Mouse (Mus musculus) retina, postnatal 1 day (tissue): Measurements from ENCODE around the gene Pacs2.

Experiments
- DNase-seq: peaks from one replicate; pipeline ENCODE4 v3.0.0-alpha.2; 2012

Pacs2 gene

DNA sequence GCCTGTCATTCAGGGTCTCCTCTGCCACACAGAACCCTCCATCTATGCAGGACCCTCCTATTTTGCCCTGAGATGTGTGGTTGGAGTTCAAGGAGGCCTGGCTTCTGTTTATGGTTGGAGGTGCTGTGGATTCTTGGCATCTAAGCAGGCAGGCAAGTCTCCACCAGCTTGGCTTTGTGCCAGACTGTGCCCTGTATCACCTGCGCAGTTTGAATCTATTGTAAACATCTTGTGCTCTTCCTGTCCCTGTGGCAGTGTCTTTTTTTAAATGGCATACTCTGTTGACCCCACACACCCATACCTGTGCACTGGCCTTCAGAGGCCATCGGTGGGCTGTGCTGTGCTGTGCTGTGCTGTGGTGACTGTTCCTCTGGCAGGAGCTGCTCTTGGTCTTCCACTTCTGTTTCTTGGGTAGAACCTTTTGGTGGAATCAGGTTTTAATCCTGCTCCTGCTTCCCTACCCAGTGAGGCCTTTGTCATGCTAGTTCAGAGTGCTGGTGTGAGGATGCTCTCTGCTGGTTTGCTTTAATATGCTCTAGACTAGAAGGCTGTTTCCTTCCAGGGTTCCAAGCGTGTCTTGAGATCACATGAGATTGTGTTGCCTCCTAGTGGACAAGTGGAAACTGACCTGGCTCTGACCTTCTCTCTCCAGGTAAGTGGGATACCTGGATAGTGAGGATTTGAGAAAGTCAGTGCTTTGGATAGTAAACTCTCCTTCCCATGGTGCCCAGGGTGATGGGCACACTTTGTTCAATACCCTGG is 30.8 kb downstream of the Pacs2 start:
- DNase-seq, result peak; percentile 43

GRCm38 (mm10) chr12:113046861-113047260 is 32.6 kb downstream of the Pacs2 start:
- no peak for DNase-seq

DNA sequence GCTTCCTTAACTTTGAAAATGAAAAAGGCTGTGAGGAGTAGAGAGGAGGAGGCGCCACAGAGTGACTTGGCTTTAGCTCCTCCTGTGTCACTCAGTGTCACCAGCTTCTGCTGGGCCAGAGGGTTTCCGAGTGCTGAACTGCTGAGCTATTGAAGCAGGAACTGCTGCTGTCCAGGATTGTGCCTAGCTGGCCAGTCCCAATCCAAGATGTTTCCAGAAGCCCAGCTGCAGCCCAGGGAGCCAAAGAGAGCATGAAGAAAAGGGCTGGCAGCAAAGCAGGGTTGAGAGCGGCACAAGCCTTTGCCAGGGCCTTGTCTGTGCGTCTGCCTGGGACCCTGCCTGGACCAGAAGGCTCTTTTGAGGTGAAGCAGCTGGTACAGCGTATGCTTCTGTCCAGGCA is 33.8 kb downstream of the Pacs2 start:
- DNase-seq, result no peak

DNA sequence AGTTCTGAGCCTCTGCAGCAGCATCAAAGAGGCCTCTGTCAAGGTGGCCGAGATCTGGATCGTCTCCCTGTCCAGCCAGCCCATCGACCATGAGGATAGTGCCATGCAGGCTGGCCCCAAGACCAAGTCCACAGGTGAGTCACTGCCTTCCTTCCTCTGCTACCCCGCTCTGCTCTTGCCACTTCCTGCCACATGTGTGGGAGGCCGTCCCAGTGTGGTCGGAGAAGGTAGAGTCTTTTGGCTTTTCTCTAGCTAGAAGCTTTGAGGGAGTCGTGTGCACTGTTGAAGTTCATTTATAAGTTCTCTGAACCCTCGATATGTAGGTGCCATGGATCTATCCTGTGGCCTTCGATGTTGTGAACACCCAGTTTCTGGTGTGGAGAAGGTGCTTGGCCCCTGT is 35.5 kb downstream of the Pacs2 start:
- DNase-seq, result no peak

- no peak for DNase-seq
Measured at GRCm38 (mm10) chr12:113050671-113051070, 36.4 kb downstream of the Pacs2 start.

GRCm38 (mm10) chr12:113051628-113052403 is 37.5 kb downstream of the Pacs2 start:
- DNase-seq, result no peak

GRCm38 (mm10) chr12:113056089-113056488 is 41.8 kb downstream of the Pacs2 start:
- DNase-seq, result no peak

DNA sequence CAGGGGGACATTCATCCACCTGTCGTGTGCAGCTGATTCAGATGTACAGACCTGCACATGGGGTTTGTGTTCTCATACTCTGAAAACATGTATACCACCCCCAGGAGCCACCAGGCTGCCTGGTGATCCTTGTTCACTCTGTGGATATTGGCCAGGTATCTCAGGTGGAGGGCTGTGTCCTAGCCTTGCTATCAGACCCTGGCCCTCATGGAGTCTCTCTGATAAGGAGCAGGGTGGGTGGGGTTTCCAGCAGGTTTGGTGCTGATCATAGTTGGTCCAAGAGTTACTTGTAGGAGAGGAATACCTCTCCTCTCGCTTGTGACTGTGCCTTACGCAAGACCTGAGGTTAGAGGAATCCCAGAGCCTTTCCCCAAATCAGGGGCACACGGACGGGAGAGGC is 45.9 kb downstream of the Pacs2 start:
- DNase-seq, result no peak

DNA sequence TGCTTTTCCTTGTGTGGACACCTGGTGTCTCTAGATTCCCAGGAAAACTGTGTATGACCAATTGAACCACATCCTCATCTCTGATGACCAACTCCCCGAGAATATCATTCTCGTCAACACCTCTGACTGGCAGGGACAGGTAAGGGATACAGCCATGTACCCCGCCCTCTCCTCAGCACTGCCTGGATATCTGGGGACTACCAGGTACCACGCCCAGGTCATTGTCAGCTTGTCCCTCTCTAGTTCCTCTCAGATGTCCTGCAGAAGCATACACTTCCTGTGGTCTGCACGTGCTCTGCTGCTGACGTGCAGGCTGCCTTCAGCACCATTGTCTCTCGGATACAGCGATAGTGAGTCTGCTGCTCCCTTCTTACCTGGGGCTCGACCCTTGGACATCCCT is 47.3 kb downstream of the Pacs2 start:
- DNase-seq, result no peak

DNA sequence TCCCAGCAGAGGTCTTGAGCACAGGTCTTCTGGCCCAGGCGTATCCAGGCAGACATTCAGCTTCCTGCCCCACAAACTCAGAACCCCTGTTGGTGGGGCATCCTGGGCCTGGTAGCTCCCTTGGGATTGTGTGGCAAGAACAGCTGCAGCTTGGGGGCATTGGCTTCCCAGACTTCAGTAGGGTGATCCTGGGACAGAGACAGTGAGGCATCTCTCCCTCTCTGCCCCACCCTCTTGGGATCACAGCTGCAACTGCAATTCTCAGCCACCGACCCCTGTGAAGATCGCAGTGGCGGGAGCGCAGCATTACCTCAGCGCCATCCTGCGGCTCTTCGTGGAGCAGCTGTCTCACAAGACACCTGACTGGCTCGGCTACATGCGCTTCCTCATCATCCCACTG is 47.9 kb downstream of the Pacs2 start:
- DNase-seq, result no peak

GRCm38 (mm10) chr12:113063700-113064099 is 49.4 kb downstream of the Pacs2 start:
- DNase-seq, result no peak

- no peak for DNase-seq
Measured at GRCm38 (mm10) chr12:113068002-113068401, 53.7 kb downstream of the Pacs2 start.

GRCm38 (mm10) chr12:113069389-113069788 is 55.1 kb downstream of the Pacs2 start:
- DNase-seq, result no peak

DNA sequence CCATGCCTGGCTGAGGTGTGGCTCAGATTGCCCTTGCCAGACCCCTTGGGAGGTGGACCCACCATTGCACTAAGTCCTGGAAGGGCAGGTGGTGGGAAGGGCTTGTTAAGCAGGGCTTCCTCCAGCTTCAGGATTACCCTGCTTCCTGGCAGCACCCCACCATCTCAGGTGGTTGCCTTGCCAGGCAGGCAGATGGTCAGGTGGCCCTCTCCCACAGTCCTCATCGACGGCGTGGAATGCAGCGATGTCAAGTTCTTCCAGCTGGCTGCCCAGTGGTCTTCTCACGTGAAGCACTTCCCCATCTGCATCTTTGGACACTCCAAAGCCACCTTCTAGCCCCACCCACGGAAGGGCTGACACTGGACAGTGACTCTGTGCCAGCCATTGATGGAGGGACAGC is 57.0 kb downstream of the Pacs2 start:
- DNase-seq, result no peak

DNA sequence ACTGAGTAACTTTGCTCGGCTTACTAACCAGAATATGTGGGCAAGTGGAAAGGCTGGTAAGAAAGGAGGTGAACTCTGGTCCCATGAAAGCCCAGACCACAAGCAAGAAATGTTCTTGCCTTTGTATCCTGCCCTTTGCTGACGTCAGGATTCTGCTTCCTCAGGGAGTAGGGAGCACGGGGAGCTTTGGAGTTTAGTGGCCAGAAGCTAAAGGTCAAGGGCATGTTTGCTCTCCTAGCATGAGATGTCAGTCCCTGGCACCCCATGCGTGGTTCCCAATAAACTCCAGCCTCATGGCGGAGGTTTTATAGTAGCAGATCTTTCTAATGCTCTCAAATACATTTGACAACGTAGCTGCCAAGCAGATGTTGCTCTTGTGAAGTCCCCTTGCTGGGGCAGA is 57.5 kb downstream of the Pacs2 start:
- no peak for DNase-seq

DNA sequence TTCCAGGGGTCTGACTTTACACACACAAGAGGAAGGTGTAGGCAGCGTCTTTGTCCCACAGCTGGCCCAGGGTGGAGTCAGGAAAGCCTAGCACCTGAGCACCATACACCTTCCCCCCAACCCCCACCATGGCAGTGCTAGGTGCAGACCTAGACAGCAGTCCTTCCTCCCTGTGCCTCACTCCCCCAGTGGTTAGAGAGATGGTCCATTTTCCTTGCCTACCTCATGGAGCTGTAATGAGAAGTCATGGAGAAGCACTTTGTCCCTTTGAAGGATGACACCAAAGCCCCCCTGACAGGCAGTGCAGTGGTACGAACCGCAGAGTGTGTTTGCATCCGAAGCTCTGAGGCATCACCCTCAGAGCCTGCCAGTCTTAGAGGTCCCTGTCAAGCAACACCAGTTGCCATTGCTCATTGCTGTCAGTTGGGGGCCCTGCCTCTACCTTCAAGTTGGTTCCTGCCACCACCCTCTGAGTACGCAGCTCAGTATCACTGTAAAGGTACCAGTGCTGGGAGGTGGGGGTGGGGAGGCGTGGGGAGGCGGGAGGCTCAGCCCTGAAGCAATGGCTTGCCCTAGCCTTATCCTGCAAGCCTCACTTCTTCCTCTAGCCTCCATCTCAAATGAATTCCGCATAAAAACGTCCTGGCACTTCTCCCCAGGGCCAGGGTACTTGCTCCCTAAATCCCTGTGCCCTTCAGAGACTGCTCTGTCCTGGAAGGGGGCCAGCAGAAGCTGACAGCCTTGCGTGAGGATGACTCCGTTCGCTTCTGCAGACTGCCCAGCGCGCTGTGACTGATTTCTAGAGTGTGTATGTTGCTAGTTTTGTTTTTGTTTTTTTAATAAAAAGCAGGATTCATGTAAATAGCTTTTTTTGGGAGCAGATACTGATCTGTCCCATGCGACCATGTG is 59.4 kb downstream of the Pacs2 start:
- DNase-seq, result peak; percentile 41

GRCm38 (mm10) chr12:113074329-113075062 is 60.2 kb downstream of the Pacs2 start, which contains the start of gene Tex22:
Gene Tex22 (plus strand): TSS chr12:113074502.
- DNase-seq, result peak; percentile 91

DNA sequence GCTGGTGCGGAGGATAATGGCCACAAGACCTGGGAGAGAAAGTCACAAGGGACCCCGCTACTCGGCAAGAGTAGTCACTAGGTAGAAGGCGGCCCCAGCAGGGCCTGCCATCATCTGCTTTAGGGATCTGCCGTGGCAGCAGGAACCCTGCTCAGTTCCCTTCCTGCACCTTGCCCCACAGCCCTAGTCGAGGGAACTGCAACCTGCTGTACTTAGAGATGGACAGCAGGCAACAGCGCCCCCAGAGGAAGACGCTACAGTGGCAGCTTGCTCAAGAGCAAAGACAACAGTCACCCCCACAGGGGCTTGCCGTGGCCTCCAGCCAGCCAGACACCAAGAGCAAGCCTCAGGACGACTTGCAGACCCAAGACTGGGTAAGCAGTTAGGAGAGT is 60.8 kb downstream of the Pacs2 start:
- DNase-seq, result peak; percentile 93

DNA sequence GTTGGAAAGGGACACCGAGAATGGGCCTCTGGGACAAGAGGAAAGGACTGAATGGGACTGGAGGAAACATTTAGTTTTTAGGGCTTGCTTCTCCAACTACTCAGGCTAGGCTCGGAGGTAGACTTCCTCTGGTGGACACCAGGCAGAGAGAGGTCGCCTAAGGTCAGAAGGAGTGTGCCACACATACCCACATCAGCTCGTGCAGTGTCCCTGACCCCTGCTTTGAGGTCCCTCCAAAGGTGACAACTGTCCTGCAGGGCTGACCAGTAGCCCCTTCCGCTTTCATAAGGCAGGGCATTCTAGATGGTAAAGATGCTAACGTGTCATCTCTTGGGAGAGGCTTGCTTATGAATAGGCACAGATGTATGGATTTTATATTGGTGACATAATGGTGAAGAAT is 61.2 kb downstream of the Pacs2 start:
- no peak for DNase-seq

- DNase-seq, result no peak
Measured at GRCm38 (mm10) chr12:113087276-113087675, 73.0 kb downstream of the Pacs2 start.

DNA sequence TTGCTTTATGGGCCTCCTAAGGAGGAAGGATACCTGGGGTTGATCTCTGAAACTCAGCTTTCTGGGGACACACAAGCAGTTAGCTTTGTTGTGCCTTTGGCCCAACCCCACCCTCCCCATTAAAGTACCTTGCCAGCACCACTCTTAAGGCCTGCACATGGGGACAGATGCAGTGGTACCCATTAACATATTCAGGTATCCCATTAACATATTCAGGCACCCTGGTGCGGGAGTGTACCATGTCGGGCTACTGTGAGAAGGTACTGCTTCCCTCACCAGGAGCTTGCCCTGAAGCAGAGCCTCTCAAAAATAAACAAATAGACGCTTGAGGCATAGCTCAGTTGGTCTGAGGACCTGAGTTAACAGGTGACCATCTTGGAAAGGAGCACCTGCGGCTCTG is 73.7 kb downstream of the Pacs2 start:
- DNase-seq, result no peak

- no peak for DNase-seq
Measured at GRCm38 (mm10) chr12:113089107-113089506, 74.8 kb downstream of the Pacs2 start.

DNA sequence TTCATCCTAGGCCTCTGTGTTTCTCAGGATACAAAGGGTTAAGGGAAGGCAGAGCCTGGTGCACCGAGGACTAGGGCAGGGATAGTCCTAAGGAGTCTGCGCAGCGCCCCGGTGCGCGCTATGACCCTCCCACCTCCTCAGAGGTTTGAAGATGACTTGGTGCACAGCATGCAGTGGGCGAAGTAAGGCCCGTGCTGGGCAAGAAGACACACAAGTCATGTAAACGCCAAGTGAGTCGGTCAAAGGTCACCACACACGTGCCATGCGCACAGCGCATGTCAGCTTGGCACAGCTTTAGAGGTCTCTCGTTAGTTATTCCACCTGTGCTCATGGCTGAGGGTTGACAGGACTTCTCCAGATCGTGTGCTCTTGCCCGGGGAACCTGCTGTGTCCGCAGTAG is 75.7 kb downstream of the Pacs2 start:
- DNase-seq, result no peak
